In genomic region chr5:129943402-129943801, GRCm38 (mm10) we compare ENCODE assay signal across 12 mouse cellular contexts. TPM values are rescaled to one million over a fixed set of nuclear protein-coding genes. Genes with fewer than 3 reads are reported as not detected.
A peak's percentile ranks its signal among the peaks of the same experiment; 100 is the strongest.
DNase-seq lines count a peak whose midpoint lies in the region; ATAC-seq lines count a peak whose summit lies in the region.
"Had no signal": no experiment of that assay in that cellular context is flagged by ENCODE, and none has a peak within 500 bp of the region (broad histone marks: within the 10 kb centered on the region; RNA-seq: fewer than 3 reads in every experiment).

No protein-coding gene starts in this region.

- H3K27me3 ChIP-seq in forebrain, embryonic 10.5 days (ENCODE audit: poor library complexity, severe bottlenecking) = no peaks in the 10 kb centered on the region
- no peaks in the 10 kb centered on the region for H3K27me3 ChIP-seq in forebrain, embryonic 15.5 days
- no peaks in the 10 kb centered on the region for H3K27me3 ChIP-seq in intestine, embryonic 14.5 days (replicated peaks; ENCODE audit: control insufficient read depth, insufficient read depth, low read length)
- H3K27me3 ChIP-seq in intestine, embryonic 16.5 days (replicated peaks; ENCODE audit: control insufficient read depth, insufficient read depth, low read length) = no peaks in the 10 kb centered on the region
- H3K27me3 ChIP-seq in neural tube, embryonic 12.5 days (replicated peaks) = no peaks in the 10 kb centered on the region
- H3K27me3 ChIP-seq in neural tube, embryonic 15.5 days (replicated peaks) = no peaks in the 10 kb centered on the region
- H3K27me3 ChIP-seq: megakaryocyte, embryonic 14.5 days had no signal

- no peak overlapping the region; the same call in 1 of the 2 replicates for H3K4me2 ChIP-seq in forebrain, embryonic 15.5 days (replicated peaks)
- peak overlapping the region; percentile 11; the same call in 1 of the 2 replicates for H3K4me2 ChIP-seq in intestine, embryonic 14.5 days (ENCODE audit: low read length)
- no peak overlapping the region for H3K4me2 ChIP-seq in intestine, embryonic 16.5 days (ENCODE audit: low read depth, low read length)
- H3K4me2 ChIP-seq in neural tube, embryonic 12.5 days (replicated peaks) = 0 out of 2 replicates have a peak overlapping the region, but pooled peaks have one; percentile 5
- H3K4me2 ChIP-seq in neural tube, embryonic 15.5 days = no peak overlapping the region

- WGBS in forebrain, embryonic 10.5 days = 88% methylated on average over 1 of the region's 1 CpGs
- WGBS in forebrain, embryonic 15.5 days = 83% methylated on average over 1 of the region's 1 CpGs
- WGBS in intestine, embryonic 14.5 days = 68% methylated on average over 1 of the region's 1 CpGs
- WGBS in intestine, embryonic 16.5 days = 67% methylated on average over 1 of the region's 1 CpGs
- WGBS in neural tube, embryonic 12.5 days = 82% methylated on average over 1 of the region's 1 CpGs
- WGBS in neural tube, embryonic 15.5 days = 86% methylated on average over 1 of the region's 1 CpGs

- peaks cover 19% of the 10 kb centered on the region for H3K4me1 ChIP-seq in forebrain, embryonic 10.5 days
- H3K4me1 ChIP-seq in forebrain, embryonic 15.5 days = peaks cover 14% of the 10 kb centered on the region
- no peaks in the 10 kb centered on the region for H3K4me1 ChIP-seq in intestine, embryonic 14.5 days (replicated peaks; ENCODE audit: control insufficient read depth, insufficient read depth, low read length)
- peaks cover 8% of the 10 kb centered on the region for H3K4me1 ChIP-seq in intestine, embryonic 16.5 days (ENCODE audit: control insufficient read depth, insufficient read depth, low read length)
- peaks cover 5% of the 10 kb centered on the region; the same call in 1 of the 2 replicates for H3K4me1 ChIP-seq in neural tube, embryonic 12.5 days
- H3K4me1 ChIP-seq in neural tube, embryonic 15.5 days = peaks cover 8% of the 10 kb centered on the region

- peaks cover 31% of the 10 kb centered on the region for H3K36me3 ChIP-seq in forebrain, embryonic 10.5 days (replicated peaks)
- H3K36me3 ChIP-seq in forebrain, embryonic 15.5 days = no peaks in the 10 kb centered on the region
- H3K36me3 ChIP-seq in intestine, embryonic 14.5 days (ENCODE audit: control insufficient read depth, insufficient read depth, low read length) = peaks cover 12% of the 10 kb centered on the region
- no peaks in the 10 kb centered on the region for H3K36me3 ChIP-seq in intestine, embryonic 16.5 days (ENCODE audit: control insufficient read depth, insufficient read depth, low read length)
- 0 out of 2 replicates have a peak, but pooled peaks cover 3% of the 10 kb centered on the region for H3K36me3 ChIP-seq in neural tube, embryonic 12.5 days
- no peaks in the 10 kb centered on the region for H3K36me3 ChIP-seq in neural tube, embryonic 15.5 days

- H3K27ac ChIP-seq in forebrain, embryonic 10.5 days = no peak overlapping the region
- H3K27ac ChIP-seq in forebrain, embryonic 15.5 days (replicated peaks) = no peak overlapping the region
- H3K27ac ChIP-seq in intestine, embryonic 14.5 days (ENCODE audit: low read depth) = no peak overlapping the region
- H3K27ac ChIP-seq in intestine, embryonic 16.5 days (ENCODE audit: low read length) = no peak overlapping the region
- no peak overlapping the region for H3K27ac ChIP-seq in neural tube, embryonic 12.5 days
- no peak overlapping the region for H3K27ac ChIP-seq in neural tube, embryonic 15.5 days (replicated peaks)
- H3K27ac ChIP-seq: hindbrain, postnatal 0 days had no signal

- peak overlapping the region; percentile 94 for H3K4me3 ChIP-seq in forebrain, embryonic 10.5 days
- no peak overlapping the region for H3K4me3 ChIP-seq in forebrain, embryonic 15.5 days
- H3K4me3 ChIP-seq in intestine, embryonic 14.5 days (ENCODE audit: low read depth, low read length) = no peak overlapping the region
- no peak overlapping the region for H3K4me3 ChIP-seq in intestine, embryonic 16.5 days (ENCODE audit: low read length)
- no peak overlapping the region for H3K4me3 ChIP-seq in neural tube, embryonic 12.5 days
- no peak overlapping the region for H3K4me3 ChIP-seq in neural tube, embryonic 15.5 days (replicated peaks)

- no peak for DNase-seq in forebrain, embryonic 10.5 days (ENCODE audit: extremely low spot score, low spot score)
- DNase-seq in intestine, embryonic 14.5 days (ENCODE audit: low spot score) = no peak
- DNase-seq in naive thymus-derived CD4-positive, alpha-beta T cell, adult 2 months (ENCODE audit: low read depth) = peak; percentile 8
- DNase-seq in left cerebral cortex, adult 11 months (ENCODE audit: low spot score) = no peak
- DNase-seq: adrenal gland, postnatal 10 days; thymus, postnatal 25 days had no signal

- H3K9me3 ChIP-seq in forebrain, embryonic 10.5 days = no peaks in the 10 kb centered on the region
- no peaks in the 10 kb centered on the region for H3K9me3 ChIP-seq in forebrain, embryonic 15.5 days
- H3K9me3 ChIP-seq in intestine, embryonic 14.5 days (ENCODE audit: control insufficient read depth, low read length) = no peaks in the 10 kb centered on the region
- no peaks in the 10 kb centered on the region for H3K9me3 ChIP-seq in intestine, embryonic 16.5 days (ENCODE audit: control insufficient read depth, low read length)
- H3K9me3 ChIP-seq in neural tube, embryonic 12.5 days = no peaks in the 10 kb centered on the region
- no peaks in the 10 kb centered on the region for H3K9me3 ChIP-seq in neural tube, embryonic 15.5 days (replicated peaks)
- H3K9me3 ChIP-seq: megakaryocyte, embryonic 14.5 days had no signal

- H3K9ac ChIP-seq in forebrain, embryonic 15.5 days (replicated peaks) = no peak overlapping the region
- no peak overlapping the region for H3K9ac ChIP-seq in intestine, embryonic 14.5 days (ENCODE audit: low read length)
- H3K9ac ChIP-seq in intestine, embryonic 16.5 days (ENCODE audit: low read depth, low read length) = no peak overlapping the region
- no peak overlapping the region for H3K9ac ChIP-seq in neural tube, embryonic 12.5 days
- H3K9ac ChIP-seq in neural tube, embryonic 15.5 days (replicated peaks) = no peak overlapping the region

- ATAC-seq in forebrain, embryonic 15.5 days (replicated peaks) = no peak
- ATAC-seq in intestine, embryonic 14.5 days (replicated peaks; ENCODE audit: low FRiP score, low TSS enrichment, low read depth) = no peak
- ATAC-seq in intestine, embryonic 16.5 days = no peak
- ATAC-seq in neural tube, embryonic 12.5 days (ENCODE audit: low FRiP score, low read depth) = no peak
- ATAC-seq in neural tube, embryonic 15.5 days (ENCODE audit: low FRiP score) = no peak
- ATAC-seq: hindbrain, postnatal 0 days had no signal

RNA-seq across cellular contexts. Expression of gene Vkorc1l1, which starts 1.6 kb away (rescaled TPM):
- polyA plus RNA-seq in forebrain, embryonic 10.5 days (2016; fragmentation: Nextera tagmentation; extraction: Ambion mirVana) = 33.0 and 33.4 TPM in 2 replicates
- 30.4 and 31.3 TPM in 2 replicates for polyA plus RNA-seq in forebrain, embryonic 15.5 days (2015; fragmentation: Nextera tagmentation; extraction: Ambion mirVana)
- 18.9 and 20.2 TPM in 2 replicates for polyA plus RNA-seq in intestine, embryonic 14.5 days (2014; fragmentation: Nextera tagmentation; extraction: Ambion mirVana)
- 22.1 and 28.8 TPM in 2 replicates for polyA plus RNA-seq in intestine, embryonic 16.5 days (2015; fragmentation: Nextera tagmentation; extraction: Ambion mirVana)
- 39.2 and 42.3 TPM in 2 replicates for polyA plus RNA-seq in neural tube, embryonic 12.5 days (2016; fragmentation: Nextera tagmentation; extraction: Ambion mirVana)
- polyA plus RNA-seq in neural tube, embryonic 15.5 days (2015; fragmentation: Nextera tagmentation; extraction: Ambion mirVana) = 28.9 and 30.5 TPM in 2 replicates

RNA-seq across cellular contexts. Expression of gene Nupr1l, which starts 35.1 kb away (rescaled TPM):
- 3.3 and 4.9 TPM in 2 replicates for polyA plus RNA-seq in forebrain, embryonic 10.5 days (2016; fragmentation: Nextera tagmentation; extraction: Ambion mirVana)
- 3.9 and 6.0 TPM in 2 replicates for polyA plus RNA-seq in forebrain, embryonic 15.5 days (2015; fragmentation: Nextera tagmentation; extraction: Ambion mirVana)
- polyA plus RNA-seq in intestine, embryonic 14.5 days (2014; fragmentation: Nextera tagmentation; extraction: Ambion mirVana) = 1.9 and 2.7 TPM in 2 replicates
- polyA plus RNA-seq in intestine, embryonic 16.5 days (2015; fragmentation: Nextera tagmentation; extraction: Ambion mirVana) = 2.1 and 2.3 TPM in 2 replicates
- polyA plus RNA-seq in neural tube, embryonic 12.5 days (2016; fragmentation: Nextera tagmentation; extraction: Ambion mirVana) = 4.7 and 5.0 TPM in 2 replicates
- polyA plus RNA-seq in neural tube, embryonic 15.5 days (2015; fragmentation: Nextera tagmentation; extraction: Ambion mirVana) = 2.6 and 4.3 TPM in 2 replicates

RNA-seq across cellular contexts. Expression of gene Phkg1, which starts 45.1 kb away (rescaled TPM):
- polyA plus RNA-seq in forebrain, embryonic 10.5 days (2016; fragmentation: Nextera tagmentation; extraction: Ambion mirVana) = 0.15 and 0.26 TPM in 2 replicates
- polyA plus RNA-seq in forebrain, embryonic 15.5 days (2015; fragmentation: Nextera tagmentation; extraction: Ambion mirVana) = 0.45 and 0.50 TPM in 2 replicates
- polyA plus RNA-seq in intestine, embryonic 14.5 days (2014; fragmentation: Nextera tagmentation; extraction: Ambion mirVana) = 0.09 and 0.11 TPM in 2 replicates
- polyA plus RNA-seq in intestine, embryonic 16.5 days (2015; fragmentation: Nextera tagmentation; extraction: Ambion mirVana) = 0.11 TPM in 1 of 2 replicates, not detected in the other
- polyA plus RNA-seq in neural tube, embryonic 12.5 days (2016; fragmentation: Nextera tagmentation; extraction: Ambion mirVana) = 0.24 and 0.38 TPM in 2 replicates
- 0.95 and 1.3 TPM in 2 replicates for polyA plus RNA-seq in neural tube, embryonic 15.5 days (2015; fragmentation: Nextera tagmentation; extraction: Ambion mirVana)

RNA-seq across cellular contexts. Expression of gene Zbed5, which starts 47.9 kb away (rescaled TPM):
- polyA plus RNA-seq in forebrain, embryonic 10.5 days (2016; fragmentation: Nextera tagmentation; extraction: Ambion mirVana) = 5.6 and 5.8 TPM in 2 replicates
- polyA plus RNA-seq in forebrain, embryonic 15.5 days (2015; fragmentation: Nextera tagmentation; extraction: Ambion mirVana) = 16.3 and 17.2 TPM in 2 replicates
- 3.9 and 4.1 TPM in 2 replicates for polyA plus RNA-seq in intestine, embryonic 14.5 days (2014; fragmentation: Nextera tagmentation; extraction: Ambion mirVana)
- 2.2 and 2.4 TPM in 2 replicates for polyA plus RNA-seq in intestine, embryonic 16.5 days (2015; fragmentation: Nextera tagmentation; extraction: Ambion mirVana)
- polyA plus RNA-seq in neural tube, embryonic 12.5 days (2016; fragmentation: Nextera tagmentation; extraction: Ambion mirVana) = 10.0 and 10.8 TPM in 2 replicates
- 11.1 and 13.0 TPM in 2 replicates for polyA plus RNA-seq in neural tube, embryonic 15.5 days (2015; fragmentation: Nextera tagmentation; extraction: Ambion mirVana)

RNA-seq across cellular contexts. Expression of gene Chchd2, which starts 56.1 kb away (rescaled TPM):
- polyA plus RNA-seq in forebrain, embryonic 10.5 days (2016; fragmentation: Nextera tagmentation; extraction: Ambion mirVana) = 1,073 and 1,078 TPM in 2 replicates
- 895 and 945 TPM in 2 replicates for polyA plus RNA-seq in forebrain, embryonic 15.5 days (2015; fragmentation: Nextera tagmentation; extraction: Ambion mirVana)
- 944 and 1,022 TPM in 2 replicates for polyA plus RNA-seq in intestine, embryonic 14.5 days (2014; fragmentation: Nextera tagmentation; extraction: Ambion mirVana)
- polyA plus RNA-seq in intestine, embryonic 16.5 days (2015; fragmentation: Nextera tagmentation; extraction: Ambion mirVana) = 1,153 and 1,157 TPM in 2 replicates
- 806 and 883 TPM in 2 replicates for polyA plus RNA-seq in neural tube, embryonic 12.5 days (2016; fragmentation: Nextera tagmentation; extraction: Ambion mirVana)
- polyA plus RNA-seq in neural tube, embryonic 15.5 days (2015; fragmentation: Nextera tagmentation; extraction: Ambion mirVana) = 743 and 777 TPM in 2 replicates

Comparison
In these comparisons a context has a peak if more than half of its experiments do, and no peak if none do; other contexts are left out.
1. H3K4me2 ChIP-seq: peak in intestine, embryonic 14.5 days (single experiment) and neural tube, embryonic 12.5 days (single experiment); none in forebrain, embryonic 15.5 days (single experiment), intestine, embryonic 16.5 days (single experiment) and neural tube, embryonic 15.5 days (single experiment).